Mouse (Mus musculus): ENCODE data around the gene Gm49322.

- TF ChIP-seq EP300 (IDR thresholded peaks at IDR 0.05) (no peak), CTCF (IDR thresholded peaks at IDR 0.05) (no peak)
These were observed 4.4 kb downstream of the Gm49322 start for GRCm38 (mm10) chr10:80610116-80610785.

All from lung, postnatal 0 days (tissue).